Mouse (Mus musculus) lung, postnatal 0 days (tissue): ENCODE measurements around the gene Amacr.

Experiments used
- CTCF ChIP-seq: IDR thresholded peaks from 2 replicates; pipeline ENCODE4 v1.5.1; 2016; ENCODE audit warnings: antibody characterized with exemption, mild to moderate bottlenecking
- EP300 ChIP-seq: IDR thresholded peaks from 2 replicates; pipeline ENCODE4 v1.6.1; 2016; ENCODE audit warnings: antibody characterized with exemption, mild to moderate bottlenecking, control low read depth

GRCm38 (mm10) chr15:10990411-10990810 is 8.9 kb downstream of the Amacr start:
- peak; percentile 11; the same call in 1 of the 2 replicates for TF ChIP-seq CTCF
- TF ChIP-seq EP300: no peak
